Mouse (Mus musculus) limb, embryonic 14.5 days (tissue): ENCODE measurements around the gene Maged1. TPM values are rescaled to one million over a fixed set of nuclear protein-coding genes. Genes with fewer than 3 reads are reported as not detected.

ENCODE experiments used
- ATAC-seq: fragments of 200-750 bp; cut with Nextera tagmentation; 2 replicates; pipeline ENCODE4 v1.8.0; 2017; ENCODE audit warnings: low read depth, moderate number of reproducible peaks, moderate TSS enrichment; ENCODE audit not compliant: low FRiP score
- DNase-seq: peaks from one replicate; pipeline ENCODE4 v3.0.0-alpha.2; 2015; ENCODE audit warnings: low spot score
- H3K27ac ChIP-seq: fragments of 300-500 bp; sonication (generic); replicated peaks from 2 replicates; pipeline ENCODE4 v1.5.1; 2014; ENCODE audit warnings: low read depth, mild to moderate bottlenecking, low read length, moderate library complexity, mixed read lengths
- H3K27me3 ChIP-seq: fragments of 300-500 bp; sonication (generic); 2 replicates; pipeline ENCODE4 v1.6.1; 2014; ENCODE audit warnings: low read length, mixed read lengths; ENCODE audit not compliant: control insufficient read depth, insufficient read depth
- H3K36me3 ChIP-seq: fragments of 300-500 bp; sonication (generic); 2 replicates; pipeline ENCODE4 v1.6.1; 2014; ENCODE audit warnings: mild to moderate bottlenecking, low read length, moderate library complexity, mixed read lengths; ENCODE audit not compliant: control insufficient read depth, insufficient read depth
- H3K4me1 ChIP-seq: fragments of 300-500 bp; sonication (generic); 2 replicates; pipeline ENCODE4 v1.6.1; 2014; ENCODE audit warnings: antibody characterized with exemption, low read length, mixed read lengths; ENCODE audit not compliant: control insufficient read depth, insufficient read depth
- H3K4me2 ChIP-seq: fragments of 300-500 bp; sonication (generic); replicated peaks from 2 replicates; pipeline ENCODE4 v1.6.1; 2014; ENCODE audit warnings: low read depth, mild to moderate bottlenecking, low read length, moderate library complexity; ENCODE audit not compliant: severe bottlenecking
- H3K4me3 ChIP-seq: fragments of 300-500 bp; sonication (generic); replicated peaks from 2 replicates; pipeline ENCODE4 v1.5.1; 2014; ENCODE audit warnings: low read length
- H3K9ac ChIP-seq: fragments of 300-500 bp; sonication (generic); 2 replicates; pipeline ENCODE4 v1.6.1; 2014; ENCODE audit warnings: mild to moderate bottlenecking, low read depth, low read length, moderate library complexity; ENCODE audit not compliant: severe bottlenecking
- H3K9me3 ChIP-seq: fragments of 300-500 bp; sonication (generic); 2 replicates; pipeline ENCODE4 v1.6.1; 2016; ENCODE audit warnings: low read length; ENCODE audit not compliant: control insufficient read depth
- POLR2A ChIP-seq: fragments of 200-500 bp; IDR thresholded peaks from 2 replicates; pipeline ENCODE4 v1.8.0; 2012; ENCODE audit warnings: inconsistent platforms, mild to moderate bottlenecking, moderate library complexity, borderline replicate concordance; ENCODE audit not compliant: insufficient read depth, insufficient read length; ENCODE audit errors: extremely low read depth
- WGBS: fragments of 180-500 bp; shearing (Covaris S2); extraction: QIAGEN DNeasy Blood & Tissue Kit; methylation state at CpG from one replicate; pipeline ENCODE4 v1.1.7; 2014; 5-methylcytosine and 5-hydroxymethylcytosine counted together
- polyA plus RNA-seq, 2 experiments: library from polyadenylated mRNA; depleted of rRNA in 1 of 2; stranded (reverse) in 1 of 2; unstranded in 1 of 2; fragments of >200 nt; fragmentation: Nextera tagmentation in 1 of 2; extraction: Ambion mirVana in 1 of 2; gene quantifications; 2 replicates each; pipeline versions ENCODE4 v1.2.1 to v1.2.3; 2012 to 2014

Maged1 gene
- polyA plus RNA-seq (2012; rRNA removed) (929 and 981 TPM in 2 replicates), polyA plus RNA-seq (2014; fragmentation: Nextera tagmentation; extraction: Ambion mirVana) (822 and 888 TPM in 2 replicates)

DNA sequence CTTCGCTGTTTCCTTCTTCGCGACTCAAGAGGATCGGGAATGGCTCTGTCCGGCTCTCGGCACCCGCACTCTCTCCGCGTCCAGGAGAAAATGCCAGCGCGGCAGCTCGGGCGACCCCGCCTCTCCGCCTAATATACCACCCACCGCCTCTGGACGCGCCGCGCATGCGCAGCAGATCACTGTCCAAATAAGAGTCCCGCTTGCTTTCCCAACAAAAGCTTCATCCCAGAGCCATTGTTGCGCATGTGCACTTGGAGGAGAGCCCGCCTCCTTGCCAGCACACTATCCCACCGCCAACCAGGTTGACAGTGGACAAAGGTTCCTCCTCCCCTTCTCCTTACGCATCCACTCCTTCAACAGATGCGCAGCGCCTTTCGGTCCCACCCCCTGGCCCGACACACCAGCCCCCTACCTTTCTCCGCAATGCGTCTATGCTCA, at the start of gene Maged1:
Gene Maged1, minus strand, starts transcription at position 226 of the 438 bp plus-strand sequence.
- Histone ChIP-seq H3K4me3 (peak within 1 kb of the TSS; percentile 59), H3K4me1 (0 out of 2 replicates have a peak, but pooled peaks cover 3% of the 10 kb centered on the region), H3K4me2 (peak within 1 kb of the TSS; percentile 49), H3K27ac (peak within 1 kb of the TSS; percentile 92), H3K9ac (peak within 1 kb of the TSS; percentile 88), H3K9me3 (no peaks in the 10 kb centered on the region), H3K27me3 (no peaks in the 10 kb centered on the region), H3K36me3 (peaks cover 33% of the 10 kb centered on the region)
- DNase-seq (peak; percentile 94), ATAC-seq (peak; percentile 93)
- peak; percentile 92; the same call in 1 of the 2 replicates for TF ChIP-seq POLR2A
- 24% methylated on average over 22 of the region's 32 CpGs for WGBS

DNA sequence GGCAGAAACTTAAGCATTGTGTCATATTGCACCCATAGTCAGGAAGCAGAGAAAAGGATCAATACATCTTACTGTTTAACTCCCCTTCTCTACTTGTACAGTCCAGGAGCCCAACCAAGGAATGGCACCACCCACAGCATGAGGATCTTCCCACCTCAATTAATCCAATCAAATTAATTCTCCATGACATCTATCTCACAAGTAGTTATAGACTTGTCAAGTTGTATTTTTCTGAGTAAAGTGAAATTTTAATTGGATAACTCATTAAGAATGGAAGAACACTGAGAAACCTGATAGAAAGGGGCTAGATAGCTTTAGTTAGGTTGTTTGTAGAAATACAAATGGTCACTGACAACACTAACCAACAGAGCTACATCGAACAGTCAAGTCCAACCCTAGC, 38.3 kb upstream of the Maged1 start:
- Histone ChIP-seq H3K36me3 (no peaks in the 10 kb centered on the region), H3K4me3 (no peak overlapping the region), H3K27me3 (no peaks in the 10 kb centered on the region), H3K9ac (no peak overlapping the region), H3K4me1 (no peaks in the 10 kb centered on the region), H3K9me3 (no peaks in the 10 kb centered on the region), H3K4me2 (no peak overlapping the region), H3K27ac (no peak overlapping the region)
- no peak for TF ChIP-seq POLR2A
- 79% methylated on average over 1 of the region's 1 CpGs for WGBS
- no peak for DNase-seq
- no peak for ATAC-seq

DNA sequence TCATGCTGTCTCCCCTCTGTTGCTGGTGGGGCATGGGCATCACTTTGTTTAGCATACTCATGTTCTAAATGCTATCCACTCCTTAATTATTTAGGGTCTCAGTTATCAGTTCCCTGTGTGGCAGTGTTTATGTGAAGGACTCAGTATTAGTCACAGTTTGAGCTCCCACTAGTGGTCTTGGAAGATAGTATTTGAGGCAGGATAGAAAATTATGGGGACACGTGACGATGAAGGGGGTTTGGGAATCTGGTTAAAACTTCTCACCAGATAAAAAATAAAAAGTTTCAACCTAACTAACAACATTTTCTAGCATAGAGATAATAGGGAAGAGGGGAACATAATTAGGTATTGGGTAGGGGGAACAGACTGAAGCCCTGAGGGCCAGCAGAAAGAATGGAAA, 22.8 kb upstream of the Maged1 start:
- Histone ChIP-seq H3K27me3 (no peaks in the 10 kb centered on the region), H3K27ac (no peak overlapping the region), H3K9me3 (no peaks in the 10 kb centered on the region), H3K9ac (no peak overlapping the region), H3K4me3 (no peak overlapping the region), H3K4me1 (no peaks in the 10 kb centered on the region), H3K36me3 (no peaks in the 10 kb centered on the region), H3K4me2 (no peak overlapping the region)
- no peak for TF ChIP-seq POLR2A
- WGBS = 72% methylated on average over 2 of the region's 2 CpGs
- ATAC-seq (no peak), DNase-seq (no peak)

DNA sequence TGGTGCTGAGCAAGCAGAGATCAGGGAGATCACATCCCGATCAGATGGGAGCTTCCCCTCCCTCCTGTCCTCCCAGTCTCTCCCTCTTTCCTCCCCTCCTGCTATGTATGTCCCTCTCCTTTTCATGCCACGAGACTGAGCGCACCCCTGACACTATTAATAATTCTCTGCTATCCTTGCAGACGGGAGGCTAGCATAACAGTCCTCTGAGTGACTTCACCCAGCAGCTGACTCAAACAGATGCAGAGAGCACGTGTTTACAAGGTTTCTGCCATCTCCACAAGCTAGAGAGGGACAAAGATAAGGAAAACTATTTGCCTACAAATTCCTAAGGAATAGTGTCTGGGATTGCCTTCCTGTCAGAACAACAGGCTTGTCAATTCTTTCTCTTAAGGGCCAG, 20.4 kb upstream of the Maged1 start:
- WGBS = 47% methylated on average over 5 of the region's 5 CpGs
- ATAC-seq (no peak), DNase-seq (no peak)
- no peaks in the 10 kb centered on the region for H3K36me3 ChIP-seq
- no peak overlapping the region for H3K4me3 ChIP-seq
- H3K9me3 ChIP-seq = no peaks in the 10 kb centered on the region
- no peak for TF ChIP-seq POLR2A
- H3K27ac ChIP-seq = no peak overlapping the region
- H3K4me1 ChIP-seq = no peaks in the 10 kb centered on the region
- no peak overlapping the region for H3K4me2 ChIP-seq
- no peaks in the 10 kb centered on the region for H3K27me3 ChIP-seq
- no peak overlapping the region for H3K9ac ChIP-seq

DNA sequence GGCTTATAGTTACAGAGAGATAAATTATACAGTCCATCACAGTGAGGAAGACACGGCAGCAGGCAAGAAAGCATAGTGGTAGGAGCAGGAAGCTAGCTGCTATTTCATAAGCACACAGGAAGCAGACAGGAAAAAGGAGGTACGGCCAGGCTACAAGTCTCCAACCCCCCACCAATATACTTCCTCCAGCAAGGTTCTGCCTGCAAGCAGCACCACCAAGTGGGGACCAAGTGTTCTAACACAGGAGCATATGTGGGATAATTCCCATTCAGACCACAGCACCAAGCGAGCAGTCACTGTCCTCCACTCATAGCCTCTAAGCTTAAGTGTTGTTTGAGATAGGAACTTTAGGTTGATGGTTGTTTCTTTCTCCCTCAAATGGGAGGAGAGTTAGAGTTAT, 6.3 kb upstream of the Maged1 start:
- no peak overlapping the region for H3K4me3 ChIP-seq
- no peaks in the 10 kb centered on the region for H3K4me1 ChIP-seq
- 65% methylated on average over 3 of the region's 3 CpGs for WGBS
- no peaks in the 10 kb centered on the region for H3K9me3 ChIP-seq
- no peak for TF ChIP-seq POLR2A
- no peak overlapping the region for H3K4me2 ChIP-seq
- no peaks in the 10 kb centered on the region for H3K27me3 ChIP-seq
- DNase-seq (no peak), ATAC-seq (no peak)
- H3K27ac ChIP-seq = no peak overlapping the region
- H3K36me3 ChIP-seq = no peaks in the 10 kb centered on the region
- no peak overlapping the region for H3K9ac ChIP-seq

DNA sequence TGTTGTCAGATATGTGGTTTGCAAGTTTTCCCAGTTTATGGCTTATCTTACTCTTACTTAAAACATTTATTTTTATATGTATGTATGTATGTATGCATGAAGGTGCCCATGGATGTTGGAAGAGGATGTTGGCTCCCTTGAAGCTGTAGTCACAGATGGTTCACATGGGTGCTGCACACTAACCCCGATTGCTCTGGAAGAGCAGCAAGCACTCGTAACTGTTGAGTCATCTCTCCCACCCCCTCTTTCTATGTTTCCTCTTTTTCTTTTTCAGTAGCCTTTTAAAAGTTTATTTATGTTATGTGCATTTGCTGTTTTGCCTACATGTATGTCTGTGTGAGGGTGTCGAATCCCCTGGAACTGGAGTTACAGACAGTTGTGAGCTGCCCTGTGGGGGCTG, 4.0 kb upstream of the Maged1 start:
- no peak overlapping the region for H3K4me2 ChIP-seq
- no peak for DNase-seq
- 80% methylated on average over 3 of the region's 3 CpGs for WGBS
- H3K9me3 ChIP-seq = no peaks in the 10 kb centered on the region
- no peak overlapping the region for H3K9ac ChIP-seq
- no peak overlapping the region for H3K4me3 ChIP-seq
- no peak for ATAC-seq
- H3K36me3 ChIP-seq = no peaks in the 10 kb centered on the region
- H3K4me1 ChIP-seq = no peaks in the 10 kb centered on the region
- no peaks in the 10 kb centered on the region for H3K27me3 ChIP-seq
- no peak for TF ChIP-seq POLR2A
- H3K27ac ChIP-seq = no peak overlapping the region
